Mouse (Mus musculus) stomach, postnatal 0 days (tissue): Measurements from ENCODE around the gene 9530077C05Rik. TPM values are rescaled to one million over a fixed set of nuclear protein-coding genes. Genes with fewer than 3 reads are reported as not detected.
"Not testable (repeated sequence)": the region's sequence is repeated elsewhere in the genome, so short reads cannot be mapped to it uniquely, and the experiment has no call there.

ENCODE experiments used
- ATAC-seq: fragments of 200-750 bp; cut with Nextera tagmentation; 2 replicates; pipeline ENCODE4 v1.8.0; 2017; ENCODE audit not compliant: low FRiP score, low TSS enrichment
- DNase-seq: peaks from one replicate; pipeline ENCODE4 v3.0.0-alpha.2; 2016; ENCODE audit warnings: low spot score
- H3K27ac ChIP-seq: fragments of 300-500 bp; sonication (generic); replicated peaks from 2 replicates; pipeline ENCODE4 v1.5.1; 2014; ENCODE audit warnings: mild to moderate bottlenecking, control low read depth
- H3K27me3 ChIP-seq: fragments of 300-500 bp; sonication (generic); 2 replicates; pipeline ENCODE4 v1.6.1; 2014; ENCODE audit warnings: low read length; ENCODE audit not compliant: control insufficient read depth, insufficient read depth
- H3K36me3 ChIP-seq: fragments of 300-500 bp; sonication (generic); 2 replicates; pipeline ENCODE4 v1.6.1; 2014; ENCODE audit warnings: low read length, mixed read lengths; ENCODE audit not compliant: control insufficient read depth, insufficient read depth
- H3K4me1 ChIP-seq: fragments of 300-500 bp; sonication (generic); replicated peaks from 2 replicates; pipeline ENCODE4 v1.6.1; 2014; ENCODE audit warnings: antibody characterized with exemption; ENCODE audit not compliant: control insufficient read depth, insufficient read depth
- H3K4me2 ChIP-seq: fragments of 300-500 bp; sonication (generic); replicated peaks from 2 replicates; pipeline ENCODE4 v1.6.1; 2014; ENCODE audit warnings: low read depth, mild to moderate bottlenecking, control low read depth, moderate library complexity
- H3K4me3 ChIP-seq: fragments of 300-500 bp; sonication (generic); 2 replicates; pipeline ENCODE4 v1.5.1; 2014; ENCODE audit warnings: low read depth, low read length, control low read depth
- H3K9ac ChIP-seq: fragments of 300-500 bp; sonication (generic); 2 replicates; pipeline ENCODE4 v1.6.1; 2014; ENCODE audit warnings: mild to moderate bottlenecking, low read length, control low read depth, mixed read lengths
- H3K9me3 ChIP-seq: fragments of 300-500 bp; sonication (generic); 2 replicates; pipeline ENCODE4 v1.6.1; 2016; ENCODE audit warnings: low read length; ENCODE audit not compliant: control insufficient read depth
- CTCF ChIP-seq: IDR thresholded peaks from 2 replicates; pipeline ENCODE4 v1.5.1; 2016; ENCODE audit warnings: antibody characterized with exemption, low read depth, mild to moderate bottlenecking, moderate library complexity
- EP300 ChIP-seq: optimal IDR thresholded peaks from 2 replicates; pipeline ENCODE3; 2016; ENCODE audit warnings: antibody characterized with exemption
- WGBS: fragments of 180-500 bp; shearing (Covaris S2); extraction: QIAGEN DNeasy Blood & Tissue Kit; methylation state at CpG from one replicate; pipeline ENCODE4 v1.1.7; 2014; 5-methylcytosine and 5-hydroxymethylcytosine counted together
- polyA plus RNA-seq: library from polyadenylated mRNA; unstranded; fragments of >200 nt; fragmentation: Nextera tagmentation; extraction: Ambion mirVana; gene quantifications from 2 replicates; pipeline ENCODE4 v1.2.1, GENCODE M21; 2015

9530077C05Rik gene
- polyA plus RNA-seq, 1 experiment from 2014 or later = 2.8 TPM

GRCm38 (mm10) chr9:22394725-22395124 is 16.6 kb upstream of the 9530077C05Rik start:
- H3K27ac ChIP-seq = no peak overlapping the region
- ATAC-seq (no peak), DNase-seq (no peak)
- no peaks in the 10 kb centered on the region for H3K36me3 ChIP-seq
- TF ChIP-seq EP300 = no peak
- no peak for TF ChIP-seq CTCF
- H3K4me1 ChIP-seq = no peaks in the 10 kb centered on the region
- H3K27me3 ChIP-seq = no peaks in the 10 kb centered on the region
- H3K9ac ChIP-seq = no peak overlapping the region
- 74% methylated on average over 2 of the region's 2 CpGs for WGBS
- no peak overlapping the region for H3K4me2 ChIP-seq
- H3K4me3 ChIP-seq = no peak overlapping the region
- H3K9me3 ChIP-seq = no peaks in the 10 kb centered on the region

DNA sequence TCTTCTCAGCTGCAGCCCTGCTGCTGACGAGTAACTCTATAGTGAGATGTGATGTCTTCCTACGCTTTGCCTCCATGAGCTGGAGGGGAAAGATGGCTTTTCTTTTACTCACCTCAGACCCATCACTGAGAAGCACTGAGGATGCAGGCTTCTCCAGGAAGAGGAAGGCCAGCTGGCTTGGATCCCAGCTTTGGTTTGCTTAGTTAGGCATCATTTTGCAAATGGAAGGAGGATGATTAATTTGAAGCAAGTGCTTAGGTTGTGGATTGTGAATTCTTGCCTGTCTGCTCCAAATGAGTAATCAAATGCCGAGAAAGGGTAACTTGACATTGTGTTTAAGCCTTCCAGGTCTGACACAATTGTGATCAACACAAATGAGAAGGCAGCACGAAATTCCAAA is 12.3 kb upstream of the 9530077C05Rik start:
- Histone ChIP-seq H3K4me2 (no peak overlapping the region), H3K27ac (no peak overlapping the region), H3K9ac (no peak overlapping the region), H3K27me3 (no peaks in the 10 kb centered on the region), H3K9me3 (no peaks in the 10 kb centered on the region), H3K36me3 (no peaks in the 10 kb centered on the region), H3K4me1 (no peaks in the 10 kb centered on the region), H3K4me3 (no peak overlapping the region)
- TF ChIP-seq EP300 (no peak), CTCF (no peak)
- 46% methylated on average over 4 of the region's 4 CpGs for WGBS
- DNase-seq = no peak
- no peak for ATAC-seq

DNA sequence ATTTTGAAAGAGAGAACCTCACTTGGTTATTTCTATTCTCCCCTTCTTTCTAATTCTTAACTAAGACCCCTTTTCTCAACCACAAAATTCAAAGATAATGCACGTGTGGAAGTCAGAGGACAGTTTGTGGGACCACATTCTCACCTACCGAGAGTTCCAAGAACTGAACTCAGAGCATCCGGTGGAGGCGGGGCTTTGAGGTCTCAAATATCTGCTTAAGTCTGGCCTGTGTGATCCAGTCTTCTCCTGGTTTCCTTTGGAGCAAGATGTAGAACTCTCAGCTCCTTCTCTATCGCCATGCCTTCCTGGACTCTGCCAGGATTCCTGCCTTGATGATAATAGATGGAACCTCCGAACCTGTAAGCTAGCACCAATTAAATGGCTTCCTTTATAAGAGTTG is 9.3 kb upstream of the 9530077C05Rik start:
- DNase-seq (no peak), ATAC-seq (no peak)
- Histone ChIP-seq H3K9ac (no peak overlapping the region), H3K27me3 (no peaks in the 10 kb centered on the region), H3K4me1 (no peaks in the 10 kb centered on the region), H3K27ac (no peak overlapping the region), H3K4me3 (no peak overlapping the region), H3K9me3 (no peaks in the 10 kb centered on the region), H3K4me2 (no peak overlapping the region), H3K36me3 (no peaks in the 10 kb centered on the region)
- TF ChIP-seq EP300 (no peak), CTCF (no peak)
- WGBS = 90% methylated on average over 6 of the region's 6 CpGs

- Histone ChIP-seq H3K4me2 (no peak overlapping the region), H3K4me1 (no peaks in the 10 kb centered on the region), H3K4me3 (no peak overlapping the region), H3K9me3 (no peaks in the 10 kb centered on the region), H3K9ac (no peak overlapping the region), H3K27ac (no peak overlapping the region), H3K27me3 (no peaks in the 10 kb centered on the region), H3K36me3 (no peaks in the 10 kb centered on the region)
- 67% methylated on average over 3 of the region's 3 CpGs for WGBS
- ATAC-seq = no peak
- DNase-seq = no peak
- TF ChIP-seq EP300 (no peak), CTCF (no peak)
These were observed 8.3 kb upstream of the 9530077C05Rik start for GRCm38 (mm10) chr9:22402976-22403375.

DNA sequence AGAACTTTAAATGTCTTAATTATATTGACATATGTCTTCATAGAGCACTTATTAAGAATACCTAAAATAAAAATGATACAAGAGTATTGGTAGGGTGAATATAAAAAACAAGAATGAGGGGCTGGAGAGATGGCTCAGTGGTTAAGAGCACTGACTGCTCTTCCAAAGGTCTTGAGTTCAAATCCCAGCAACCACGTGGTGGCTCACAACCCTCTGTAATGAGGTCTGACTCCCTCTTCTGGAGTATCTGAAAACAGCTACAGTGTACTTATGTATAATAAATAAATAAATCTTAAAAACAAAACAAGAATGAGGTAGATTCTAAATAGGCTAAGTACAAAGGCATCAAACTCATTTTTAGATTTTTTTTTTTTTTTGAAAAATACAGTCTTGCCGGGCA is 7.8 kb upstream of the 9530077C05Rik start:
- H3K36me3 ChIP-seq, H3K9ac ChIP-seq, H3K9me3 ChIP-seq, H3K4me1 ChIP-seq, DNase-seq, H3K4me2 ChIP-seq, H3K27me3 ChIP-seq, ATAC-seq, H3K4me3 ChIP-seq, H3K27ac ChIP-seq: not testable (repeated sequence)
- WGBS = 70% methylated on average over 2 of the region's 2 CpGs

GRCm38 (mm10) chr9:22405414-22405813 is 5.9 kb upstream of the 9530077C05Rik start:
- no peak for TF ChIP-seq EP300
- no peak for TF ChIP-seq CTCF
- Histone ChIP-seq H3K4me1 (no peaks in the 10 kb centered on the region), H3K4me3 (no peak overlapping the region), H3K9ac (no peak overlapping the region), H3K36me3 (no peaks in the 10 kb centered on the region), H3K27me3 (no peaks in the 10 kb centered on the region), H3K27ac (no peak overlapping the region), H3K9me3 (no peaks in the 10 kb centered on the region), H3K4me2 (no peak overlapping the region)
- 42% methylated on average over 3 of the region's 3 CpGs for WGBS
- ATAC-seq (no peak), DNase-seq (no peak)

DNA sequence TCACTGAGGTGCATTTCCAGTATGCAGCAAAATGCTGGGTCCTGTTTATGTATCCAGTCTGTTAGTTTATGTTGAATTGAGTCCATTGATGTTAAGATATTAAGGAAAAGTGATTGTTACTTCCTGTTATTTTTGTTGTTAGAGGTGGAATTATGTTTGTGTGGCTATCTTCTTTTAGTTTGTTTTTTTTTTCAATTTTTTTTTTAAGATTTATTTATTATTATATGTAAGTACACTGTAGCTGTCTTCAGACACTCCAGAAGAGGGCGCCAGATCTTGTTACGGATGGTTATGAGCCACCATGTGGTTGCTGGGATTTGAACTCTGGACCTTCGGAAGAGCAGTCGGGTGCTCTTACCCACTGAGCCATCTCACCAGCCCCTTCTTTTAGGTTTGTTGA is 3.7 kb upstream of the 9530077C05Rik start:
- H3K27ac ChIP-seq, DNase-seq, H3K9ac ChIP-seq, H3K4me2 ChIP-seq, H3K27me3 ChIP-seq, H3K36me3 ChIP-seq, H3K4me1 ChIP-seq, H3K4me3 ChIP-seq, ATAC-seq, H3K9me3 ChIP-seq: not testable (repeated sequence)
- 83% methylated on average over 1 of the region's 4 CpGs for WGBS
- TF ChIP-seq CTCF = 0 out of 2 replicates have a peak, but pooled peaks have one; percentile 2
